Mouse (Mus musculus) large intestine, adult 2 months (tissue): Measurements from ENCODE around the gene Gbgt1. TPM values are rescaled to one million over a fixed set of nuclear protein-coding genes. Genes with fewer than 3 reads are reported as not detected.

Experiments
- DNase-seq: peaks from one replicate; pipeline ENCODE4 v3.0.0-alpha.2; 2012; ENCODE audit warnings: low read depth, low spot score
- WGBS: fragments of 180-500 bp; shearing (Covaris S2); methylation state at CpG from one replicate; pipeline ENCODE4 v1.1.7; 2018; 5-methylcytosine and 5-hydroxymethylcytosine counted together
- polyA plus RNA-seq: library from polyadenylated mRNA; depleted of rRNA; stranded (reverse); fragments of >200 nt; gene quantifications from 2 replicates; pipeline ENCODE4 v1.2.3, GENCODE M21; 2012

The Gbgt1 gene
- polyA plus RNA-seq, 1 experiment: 5.6 TPM

DNA sequence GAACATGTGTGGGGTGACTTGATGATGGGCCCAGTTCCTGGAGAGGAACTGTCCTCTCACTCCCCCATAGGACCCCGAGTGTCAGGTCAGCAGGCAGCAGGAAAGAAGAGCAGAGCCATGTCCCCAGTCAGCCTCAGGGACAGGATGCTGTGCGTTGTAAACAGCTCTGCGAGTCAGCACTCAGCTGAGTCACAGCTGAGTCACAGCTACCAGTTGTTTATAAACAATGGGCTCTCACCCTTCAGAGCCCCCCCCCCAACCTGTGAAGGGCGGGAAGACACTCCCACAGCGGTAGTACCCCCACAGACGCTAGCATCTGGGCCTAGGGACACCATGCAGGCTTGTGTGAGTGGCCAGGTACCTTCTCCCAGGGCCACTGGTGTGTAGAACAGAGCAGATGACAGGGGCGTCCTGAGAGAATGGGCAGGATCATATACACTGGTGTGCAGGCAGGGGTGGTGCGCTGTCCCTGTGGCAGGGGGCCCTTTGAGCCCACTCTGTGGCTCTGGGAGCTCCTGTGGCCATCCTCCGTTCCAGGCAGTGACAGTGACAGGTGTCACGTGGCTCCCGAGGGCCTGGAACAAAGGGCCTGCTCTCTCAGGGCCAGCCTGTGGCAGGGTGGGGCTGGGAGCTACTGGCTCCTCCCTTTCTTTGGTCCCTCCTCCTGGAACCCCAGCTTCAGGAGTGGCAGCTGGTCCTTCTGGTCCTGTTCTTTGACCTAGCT, 28.7 kb downstream of the Gbgt1 start:
- DNase-seq: peak; percentile 89

DNA sequence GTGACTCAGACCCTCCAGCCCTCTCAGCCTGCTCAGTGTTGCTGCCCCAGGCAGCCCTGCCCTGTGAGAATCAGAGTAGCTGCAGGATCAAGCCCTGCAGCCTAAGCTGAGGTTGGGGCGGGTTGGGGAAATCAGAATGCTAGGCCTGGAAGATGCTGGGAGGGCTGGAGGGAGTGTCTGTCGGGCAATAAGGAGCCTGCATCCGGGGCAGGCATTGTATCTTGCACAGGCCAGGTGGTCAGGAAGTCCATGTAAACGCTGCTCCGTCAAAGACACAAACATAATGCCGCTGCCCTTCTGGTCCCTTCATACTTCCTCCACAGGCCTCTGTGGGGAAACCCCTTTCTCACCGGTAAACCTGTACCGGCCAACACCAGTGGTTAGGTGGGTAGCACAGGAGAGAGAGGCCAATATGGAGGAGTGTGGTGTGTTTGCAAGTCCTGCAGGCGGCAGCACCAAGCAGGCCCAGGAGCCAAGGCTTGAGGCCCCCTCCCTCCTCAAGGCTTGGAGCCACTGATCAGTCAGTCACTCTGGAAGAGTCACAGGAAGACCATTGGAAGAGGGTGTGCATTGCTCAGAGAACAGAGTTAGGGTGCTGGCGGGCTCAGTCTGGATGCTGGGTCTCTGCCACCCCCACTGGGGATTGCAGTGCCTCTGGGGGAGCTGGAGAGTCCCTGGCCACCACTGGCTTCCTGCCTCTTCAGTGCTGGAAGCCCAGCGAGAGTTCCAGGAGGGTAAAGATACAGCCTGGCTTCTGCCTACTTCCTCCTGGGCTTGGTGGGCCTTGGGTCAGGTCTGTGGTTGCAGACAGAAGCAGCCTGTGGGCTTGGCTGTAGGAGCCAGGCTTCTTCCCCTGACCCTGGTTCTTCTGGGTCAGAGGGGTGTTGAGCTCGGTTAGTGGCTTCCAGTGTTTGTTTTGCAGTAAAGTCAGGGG, 29.5 kb downstream of the Gbgt1 start:
- 8% methylated on average over 12 of the region's 12 CpGs for WGBS
- DNase-seq: no peak

More for the DNA sequence above, 28.7 kb downstream of the Gbgt1 start:
- WGBS: 5% methylated on average over 11 of the region's 11 CpGs

DNA sequence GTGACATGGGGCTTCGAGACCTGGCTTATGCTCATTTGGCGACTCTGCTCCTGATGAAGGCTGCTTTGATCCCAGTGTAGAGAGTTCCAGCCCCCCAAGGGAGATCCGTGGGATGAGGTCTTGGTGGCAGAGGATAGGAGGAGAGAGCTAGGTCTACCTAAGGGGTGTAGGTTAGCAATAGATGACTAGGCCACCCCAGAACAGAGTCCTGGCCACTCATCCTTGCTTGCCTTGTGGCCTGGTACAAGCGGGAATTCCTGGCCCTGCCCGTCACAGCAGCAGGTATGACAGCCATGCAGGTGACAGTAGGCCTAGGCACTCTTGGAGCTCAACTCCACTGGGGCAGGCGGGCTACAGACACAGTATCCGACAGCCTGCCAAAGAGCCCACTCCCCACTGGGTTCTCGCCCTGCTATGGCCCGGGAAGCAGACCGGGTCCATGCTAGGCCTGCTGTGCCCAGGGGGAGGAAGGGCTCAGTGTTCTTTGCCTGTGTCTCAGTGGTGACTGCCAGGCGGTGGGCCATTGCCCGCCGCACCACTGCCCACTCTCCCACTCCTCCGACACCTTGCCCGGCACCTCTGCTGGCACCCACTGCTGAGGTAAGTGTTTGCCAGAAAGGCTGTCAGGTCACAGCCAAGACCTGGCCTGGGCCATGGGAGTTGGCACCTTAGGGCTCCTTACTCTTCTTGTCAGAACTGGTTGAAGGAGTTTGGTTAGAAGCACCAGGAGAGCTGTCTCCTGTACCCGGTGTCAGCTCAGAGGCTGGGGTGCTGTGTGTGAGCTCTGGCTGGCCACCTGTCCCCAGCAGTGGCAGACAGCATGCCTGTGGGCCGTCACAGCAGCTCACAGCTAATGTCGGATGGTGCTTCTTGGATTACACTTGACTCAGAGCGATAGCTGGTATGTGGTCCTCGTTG, 31.0 kb downstream of the Gbgt1 start:
- DNase-seq: no peak
- 92% methylated on average over 20 of the region's 20 CpGs for WGBS

DNA sequence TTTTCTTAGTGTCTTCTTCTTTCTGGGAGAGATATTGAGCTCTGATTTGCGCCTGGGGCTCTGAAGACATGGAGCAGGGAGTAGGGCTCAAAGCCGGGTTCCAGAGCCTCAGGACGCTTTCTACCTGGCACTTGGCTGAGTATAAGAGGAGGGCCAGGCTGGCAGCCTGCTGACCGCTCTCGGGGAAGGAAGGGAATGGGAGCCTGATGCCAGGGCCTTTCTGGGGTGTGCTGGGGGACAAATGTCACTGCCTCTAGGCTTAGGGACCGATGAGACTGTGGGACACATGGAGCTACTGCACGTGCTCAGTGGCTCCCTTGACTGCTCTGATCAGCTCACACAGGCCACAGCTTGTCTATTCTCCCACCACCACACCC, 31.7 kb downstream of the Gbgt1 start:
- no peak for DNase-seq
- 91% methylated on average over 7 of the region's 7 CpGs for WGBS

- DNase-seq: no peak
- WGBS: 81% methylated on average over 4 of the region's 4 CpGs
Observed at GRCm38 (mm10) chr2:28529856-28530255, 33.2 kb downstream of the Gbgt1 start.

GRCm38 (mm10) chr2:28530311-28530710, 33.6 kb downstream of the Gbgt1 start:
- 71% methylated on average over 7 of the region's 7 CpGs for WGBS
- DNase-seq: no peak

GRCm38 (mm10) chr2:28532938-28533771, 36.5 kb downstream of the Gbgt1 start:
- DNase-seq: no peak
- WGBS: 2% methylated on average over 48 of the region's 49 CpGs

- WGBS: 63% methylated on average over 7 of the region's 7 CpGs
Observed at GRCm38 (mm10) chr2:28533901-28534435, 37.3 kb downstream of the Gbgt1 start.

GRCm38 (mm10) chr2:28534436-28535262, 38.0 kb downstream of the Gbgt1 start:
- DNase-seq: no peak
- WGBS: 58% methylated on average over 11 of the region's 11 CpGs

More at GRCm38 (mm10) chr2:28533901-28534435, 37.3 kb downstream of the Gbgt1 start:
- no peak for DNase-seq

DNA sequence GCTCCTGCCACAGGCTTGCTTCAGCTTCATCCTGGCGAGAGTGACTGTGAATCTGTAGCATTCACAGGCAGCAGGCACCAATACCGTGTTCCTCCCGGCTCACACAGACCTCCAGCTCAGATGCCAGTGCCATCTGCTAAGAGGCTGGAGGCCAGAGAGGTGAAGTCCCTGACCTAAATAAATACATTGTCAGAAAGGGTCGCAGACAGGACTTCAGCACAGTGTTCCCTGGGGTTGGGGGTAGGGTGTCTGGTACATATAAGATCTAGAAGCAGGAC, 38.5 kb downstream of the Gbgt1 start:
- 58% methylated on average over 4 of the region's 4 CpGs for WGBS
- no peak for DNase-seq

DNA sequence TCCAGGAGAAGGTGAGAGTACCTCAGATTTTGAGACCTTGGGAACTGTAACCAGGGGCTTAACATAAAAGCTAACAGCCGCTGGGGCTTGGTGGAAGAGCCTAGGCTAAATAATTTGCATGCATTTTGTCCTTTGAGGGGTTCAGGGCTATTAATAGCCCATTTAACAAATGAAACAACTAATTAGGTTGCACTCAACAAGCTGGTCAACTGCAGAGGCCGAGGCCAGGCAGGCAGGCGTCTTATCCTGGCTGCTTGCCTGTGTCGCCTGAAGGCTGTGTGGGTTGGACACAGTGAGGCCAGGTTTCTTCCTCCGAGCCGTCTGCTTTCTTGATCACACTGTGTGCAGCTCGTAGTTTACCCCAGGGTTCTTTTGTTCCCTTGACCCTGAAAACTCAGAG, 39.0 kb downstream of the Gbgt1 start:
- WGBS: 56% methylated on average over 7 of the region's 7 CpGs
- DNase-seq: no peak

GRCm38 (mm10) chr2:28536166-28536565, 39.5 kb downstream of the Gbgt1 start:
- 34% methylated on average over 4 of the region's 4 CpGs for WGBS
- DNase-seq: no peak

GRCm38 (mm10) chr2:28536766-28537633, 40.3 kb downstream of the Gbgt1 start:
- 38% methylated on average over 11 of the region's 11 CpGs for WGBS

DNA sequence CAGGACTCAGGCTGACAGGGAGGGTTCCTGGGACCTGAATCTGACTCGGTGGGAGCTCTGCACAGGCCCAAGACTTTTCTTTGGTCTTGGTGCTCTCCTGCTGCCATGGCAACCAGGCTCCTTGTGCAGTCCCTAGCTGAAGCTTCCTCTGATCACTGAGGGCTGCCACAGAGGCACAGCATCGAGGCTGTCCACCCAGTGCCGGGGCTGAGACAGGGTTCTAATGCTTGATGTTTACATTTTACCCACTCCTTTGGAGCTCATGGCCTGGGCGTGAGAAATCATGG, 40.9 kb downstream of the Gbgt1 start:
- DNase-seq: no peak
- 20% methylated on average over 4 of the region's 4 CpGs for WGBS

More at GRCm38 (mm10) chr2:28536766-28537633, 40.3 kb downstream of the Gbgt1 start:
- peak; percentile 82 for DNase-seq

DNA sequence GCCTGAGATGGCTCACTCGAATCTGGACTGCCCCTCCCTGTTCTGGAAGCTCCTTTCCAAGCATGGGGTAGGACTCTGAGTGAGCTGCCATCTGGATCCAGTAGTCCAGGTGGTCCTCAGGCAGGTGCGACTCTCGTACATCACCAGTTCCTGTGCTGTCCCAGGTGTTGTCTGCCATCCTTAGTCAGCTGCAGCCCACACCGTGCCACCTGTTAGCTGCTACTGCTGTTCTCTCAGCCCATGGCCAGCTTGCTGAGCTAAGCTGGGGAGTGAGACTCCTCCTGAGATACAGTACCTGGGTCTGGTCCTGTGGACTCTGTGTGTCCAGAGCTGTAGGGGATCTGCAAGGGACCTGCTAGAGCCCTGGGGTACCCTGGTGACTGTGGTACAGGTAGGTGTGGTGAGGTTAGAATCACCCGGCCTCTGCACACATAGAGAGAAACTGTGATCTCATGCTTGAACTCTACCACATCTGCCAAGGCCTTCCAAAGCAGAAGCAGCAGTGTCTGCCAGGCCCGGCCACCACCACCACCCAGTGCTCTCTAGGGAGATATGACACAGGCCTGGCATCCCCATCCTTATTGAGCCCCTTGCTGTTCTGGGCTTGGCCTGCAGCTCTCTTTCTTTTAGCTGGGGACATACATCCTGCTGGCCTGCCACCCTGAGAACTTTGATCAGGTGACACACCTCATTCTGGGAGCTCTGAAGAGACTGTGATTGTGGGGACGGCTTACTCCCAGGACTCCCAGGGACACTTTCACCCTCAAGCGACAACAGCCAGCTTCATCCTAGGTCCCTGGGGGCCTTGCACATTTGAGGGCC, 41.5 kb downstream of the Gbgt1 start:
- DNase-seq: no peak
- WGBS: 26% methylated on average over 8 of the region's 8 CpGs

GRCm38 (mm10) chr2:28538817-28539128, 42.1 kb downstream of the Gbgt1 start:
- WGBS: 17% methylated on average over 1 of the region's 1 CpGs
- no peak for DNase-seq

- 28% methylated on average over 7 of the region's 7 CpGs for WGBS
- DNase-seq: no peak
Observed at GRCm38 (mm10) chr2:28539206-28539605, 42.5 kb downstream of the Gbgt1 start.
